Mouse (Mus musculus) hindbrain, embryonic 11.5 days (tissue): ENCODE results near the gene Cldn22. TPM values are rescaled to one million over a fixed set of nuclear protein-coding genes. Genes with fewer than 3 reads are reported as not detected.

Source experiments
- ATAC-seq: fragments of 200-750 bp; cut with Nextera tagmentation; 2 replicates; pipeline ENCODE4 v1.8.0; 2017; ENCODE audit warnings: mild to moderate bottlenecking, moderate TSS enrichment, moderate library complexity; ENCODE audit not compliant: low FRiP score
- DNase-seq: peaks from one replicate; pipeline ENCODE4 v3.0.0-alpha.2; 2015; ENCODE audit warnings: low spot score
- H3K27ac ChIP-seq: fragments of 300-500 bp; sonication (generic); 2 replicates; pipeline ENCODE4 v1.5.1; 2014; ENCODE audit warnings: mild to moderate bottlenecking, low read depth, low read length
- H3K27me3 ChIP-seq: fragments of 300-500 bp; sonication (generic); 2 replicates; pipeline ENCODE4 v1.6.1; 2014; ENCODE audit warnings: mild to moderate bottlenecking, low read length, moderate library complexity, mixed read lengths; ENCODE audit not compliant: control insufficient read depth, insufficient read depth
- H3K36me3 ChIP-seq: fragments of 300-500 bp; sonication (generic); 2 replicates; pipeline ENCODE4 v1.6.1; 2014; ENCODE audit warnings: mild to moderate bottlenecking, low read length, moderate library complexity, mixed read lengths; ENCODE audit not compliant: control insufficient read depth, insufficient read depth
- H3K4me1 ChIP-seq: fragments of 300-500 bp; sonication (generic); replicated peaks from 2 replicates; pipeline ENCODE4 v1.6.1; 2014; ENCODE audit warnings: low read length, mixed read lengths; ENCODE audit not compliant: control insufficient read depth, insufficient read depth
- H3K4me2 ChIP-seq: fragments of 300-500 bp; sonication (generic); replicated peaks from 2 replicates; pipeline ENCODE4 v1.6.1; 2014; ENCODE audit warnings: mild to moderate bottlenecking, low read depth, low read length
- H3K4me3 ChIP-seq: fragments of 300-500 bp; sonication (generic); 2 replicates; pipeline ENCODE4 v1.5.1; 2014; ENCODE audit warnings: low read depth, low read length
- H3K9ac ChIP-seq: fragments of 300-500 bp; sonication (generic); 2 replicates; pipeline ENCODE4 v1.6.1; 2014; ENCODE audit warnings: low read depth, low read length
- H3K9me3 ChIP-seq: fragments of 300-500 bp; sonication (generic); 2 replicates; pipeline ENCODE4 v1.6.1; 2016; ENCODE audit warnings: low read length; ENCODE audit not compliant: control insufficient read depth
- WGBS: fragments of 180-500 bp; shearing (Covaris S2); extraction: QIAGEN DNeasy Blood & Tissue Kit; methylation state at CpG from one replicate; pipeline ENCODE4 v1.1.7; 2014; 5-methylcytosine and 5-hydroxymethylcytosine counted together
- polyA plus RNA-seq: library from polyadenylated mRNA; unstranded; fragments of >200 nt; fragmentation: Nextera tagmentation; extraction: Ambion mirVana; gene quantifications from 2 replicates; pipeline ENCODE4 v1.2.1, GENCODE M21; 2014

Gene Cldn22
- polyA plus RNA-seq, 1 experiment from 2014 or later = not detected

- no peaks in the 10 kb centered on the region for H3K9me3 ChIP-seq
- H3K4me3 ChIP-seq = no peak overlapping the region
- DNase-seq (no peak), ATAC-seq (no peak)
- no peaks in the 10 kb centered on the region for H3K27me3 ChIP-seq
- H3K9ac ChIP-seq = no peak overlapping the region
- H3K36me3 ChIP-seq = no peaks in the 10 kb centered on the region
- no peaks in the 10 kb centered on the region for H3K4me1 ChIP-seq
- WGBS = 79% methylated on average over 9 of the region's 9 CpGs
- no peak overlapping the region for H3K4me2 ChIP-seq
- no peak overlapping the region for H3K27ac ChIP-seq
These were observed 32.3 kb upstream of the Cldn22 start for GRCm38 (mm10) chr8:47791986-47792385.

- Histone ChIP-seq H3K27ac (no peak overlapping the region), H3K4me3 (no peak overlapping the region), H3K4me2 (no peak overlapping the region), H3K4me1 (no peaks in the 10 kb centered on the region), H3K27me3 (no peaks in the 10 kb centered on the region), H3K9me3 (no peaks in the 10 kb centered on the region), H3K9ac (no peak overlapping the region), H3K36me3 (no peaks in the 10 kb centered on the region)
- ATAC-seq = no peak
- WGBS = 78% methylated on average over 6 of the region's 6 CpGs
- no peak for DNase-seq
These were observed 24.8 kb upstream of the Cldn22 start for GRCm38 (mm10) chr8:47799438-47799837.

GRCm38 (mm10) chr8:47802349-47802748 lies 21.9 kb upstream of the Cldn22 start:
- Histone ChIP-seq H3K4me2 (no peak overlapping the region), H3K4me3 (no peak overlapping the region)

GRCm38 (mm10) chr8:47804262-47804661 lies 20.0 kb upstream of the Cldn22 start:
- Histone ChIP-seq H3K4me3 (no peak overlapping the region), H3K27ac (no peak overlapping the region), H3K36me3 (no peaks in the 10 kb centered on the region), H3K9ac (no peak overlapping the region), H3K9me3 (no peaks in the 10 kb centered on the region), H3K4me2 (no peak overlapping the region), H3K27me3 (no peaks in the 10 kb centered on the region), H3K4me1 (no peaks in the 10 kb centered on the region)
- DNase-seq (no peak), ATAC-seq (no peak)
- WGBS = 92% methylated on average over 1 of the region's 1 CpGs

More at GRCm38 (mm10) chr8:47802349-47802748, 21.9 kb upstream of the Cldn22 start:
- no peaks in the 10 kb centered on the region for H3K4me1 ChIP-seq
- 79% methylated on average over 2 of the region's 2 CpGs for WGBS
- no peak overlapping the region for H3K9ac ChIP-seq
- no peaks in the 10 kb centered on the region for H3K36me3 ChIP-seq
- no peak for ATAC-seq
- H3K9me3 ChIP-seq = no peaks in the 10 kb centered on the region
- no peak for DNase-seq
- H3K27me3 ChIP-seq = no peaks in the 10 kb centered on the region
- H3K27ac ChIP-seq = no peak overlapping the region

GRCm38 (mm10) chr8:47809970-47810665 lies 14.2 kb upstream of the Cldn22 start:
- H3K27me3 ChIP-seq = no peaks in the 10 kb centered on the region
- H3K4me1 ChIP-seq = no peaks in the 10 kb centered on the region
- no peaks in the 10 kb centered on the region for H3K9me3 ChIP-seq
- no peak overlapping the region for H3K4me3 ChIP-seq
- no peaks in the 10 kb centered on the region for H3K36me3 ChIP-seq
- no peak overlapping the region for H3K9ac ChIP-seq
- 88% methylated on average over 14 of the region's 14 CpGs for WGBS
- no peak overlapping the region for H3K4me2 ChIP-seq
- DNase-seq (no peak), ATAC-seq (no peak)
- H3K27ac ChIP-seq = no peak overlapping the region

- no peak overlapping the region for H3K4me2 ChIP-seq
- H3K4me1 ChIP-seq = no peaks in the 10 kb centered on the region
- ATAC-seq (no peak), DNase-seq (no peak)
- H3K27ac ChIP-seq = no peak overlapping the region
- no peaks in the 10 kb centered on the region for H3K9me3 ChIP-seq
- H3K4me3 ChIP-seq = no peak overlapping the region
- H3K36me3 ChIP-seq = no peaks in the 10 kb centered on the region
- 78% methylated on average over 7 of the region's 7 CpGs for WGBS
- no peak overlapping the region for H3K9ac ChIP-seq
- no peaks in the 10 kb centered on the region for H3K27me3 ChIP-seq
These were observed 13.6 kb upstream of the Cldn22 start for GRCm38 (mm10) chr8:47810666-47811015.

- Histone ChIP-seq H3K36me3 (no peaks in the 10 kb centered on the region), H3K9ac (no peak overlapping the region), H3K4me2 (no peak overlapping the region), H3K27ac (no peak overlapping the region), H3K27me3 (no peaks in the 10 kb centered on the region), H3K9me3 (no peaks in the 10 kb centered on the region), H3K4me3 (no peak overlapping the region), H3K4me1 (no peaks in the 10 kb centered on the region)
- no peak for DNase-seq
- WGBS = 71% methylated on average over 12 of the region's 12 CpGs
- no peak for ATAC-seq
These were observed 13.1 kb upstream of the Cldn22 start for GRCm38 (mm10) chr8:47811221-47811620.

GRCm38 (mm10) chr8:47819034-47819433 lies 5.2 kb upstream of the Cldn22 start:
- Histone ChIP-seq H3K27ac (no peak overlapping the region), H3K9me3 (no peaks in the 10 kb centered on the region), H3K4me2 (no peak overlapping the region), H3K4me3 (no peak overlapping the region), H3K4me1 (no peaks in the 10 kb centered on the region), H3K36me3 (no peaks in the 10 kb centered on the region), H3K27me3 (no peaks in the 10 kb centered on the region), H3K9ac (no peak overlapping the region)
- 90% methylated on average over 8 of the region's 8 CpGs for WGBS
- no peak for ATAC-seq
- no peak for DNase-seq

- Histone ChIP-seq H3K9me3 (no peaks in the 10 kb centered on the region), H3K27ac (no peak overlapping the region), H3K27me3 (no peaks in the 10 kb centered on the region), H3K4me1 (no peaks in the 10 kb centered on the region), H3K36me3 (no peaks in the 10 kb centered on the region), H3K4me2 (no peak overlapping the region), H3K9ac (no peak overlapping the region), H3K4me3 (no peak overlapping the region)
- DNase-seq (no peak), ATAC-seq (no peak)
- 85% methylated on average over 20 of the region's 20 CpGs for WGBS
These were observed 3.1 kb upstream of the Cldn22 start for GRCm38 (mm10) chr8:47820914-47821772.
